ENCODE assay signal across 1 mouse cellular context in genomic region chr3:135469146-135469545, GRCm38 (mm10).
A peak's percentile ranks its signal among the peaks of the same experiment; 100 is the strongest.
TF ChIP-seq lines count a peak whose summit lies in the region.

No protein-coding gene starts in this region.

TF ChIP-seq in MEL, 35 proteins besides CTCF, POLR2A, EP300 and RAD21 (continued from another document):
- TF ChIP-seq MAX (IDR thresholded peaks at IDR 0.05; ENCODE audit: low read length) (no peak), POLR2AphosphoS2 (IDR thresholded peaks at IDR 0.05; ENCODE audit: low read length) (peak; percentile 32; the same call in 1 of the 2 replicates), ZKSCAN1 (IDR thresholded peaks at IDR 0.05; ENCODE audit: low read depth, low read length) (no peak), NRF1 (IDR thresholded peaks at IDR 0.05; ENCODE audit: insufficient read depth, low read depth, low read length, poor library complexity, severe bottlenecking) (no peak), BHLHE40 (IDR thresholded peaks at IDR 0.05; ENCODE audit: borderline replicate concordance, low read depth, low read length) (no peak)
